Mouse (Mus musculus): ENCODE results near the gene Emilin3.
A peak's percentile ranks its signal among the peaks of the same experiment; 100 is the strongest.

The Emilin3 gene

DNA sequence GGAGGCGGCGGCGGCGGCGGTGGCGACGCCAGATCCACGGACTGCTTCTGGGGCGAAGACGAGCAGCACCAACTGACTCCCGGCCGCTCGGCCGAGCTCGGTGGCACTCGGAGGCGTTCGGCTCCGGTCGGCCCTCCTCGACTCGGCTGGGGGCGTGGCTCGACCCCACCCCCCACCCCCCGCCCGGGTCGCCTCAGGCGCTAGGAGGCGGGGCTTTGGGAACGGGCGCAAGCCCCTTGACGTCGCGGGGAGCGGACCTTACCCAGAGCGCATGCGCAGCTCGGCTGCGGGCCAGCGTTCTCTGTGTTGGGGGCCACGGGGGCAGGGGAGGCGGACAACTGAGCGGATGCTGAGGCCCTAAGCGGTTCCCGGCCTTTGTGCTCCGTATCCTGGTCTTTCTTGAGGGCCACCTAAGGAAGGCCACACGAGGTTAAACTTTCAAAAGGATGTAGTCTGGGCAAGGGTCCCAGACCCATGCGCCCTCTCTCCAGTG lies 39.2 kb downstream of the Emilin3 start, which contains the start of gene Zhx3:
TSS of gene Zhx3 (minus strand) at position 109 of the 493 bp plus-strand sequence.
- DNase-seq (ENCODE audit: low spot score in 2 of 2), result peak; percentile 76 to 90

DNA sequence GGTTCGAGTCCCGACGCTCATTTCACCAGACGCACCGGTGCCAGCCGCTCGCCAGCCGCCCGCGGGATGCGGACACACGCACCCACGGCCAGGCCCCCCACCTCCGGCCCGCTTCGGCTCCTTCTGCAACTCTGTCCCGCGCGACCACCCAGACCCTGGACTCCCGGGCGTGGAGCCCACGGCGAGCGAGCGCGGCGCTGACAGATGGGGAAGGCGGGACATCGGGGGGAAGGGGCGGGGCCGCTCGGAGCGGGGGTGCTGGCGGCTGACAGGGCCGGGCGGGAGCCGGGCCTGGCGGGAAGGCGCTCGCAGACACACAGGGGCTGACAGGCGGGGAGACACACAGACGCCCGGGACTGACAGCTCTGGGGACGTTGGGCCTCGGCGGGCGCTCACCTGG lies 39.7 kb downstream of the Emilin3 start:
- DNase-seq (ENCODE audit: low spot score in 2 of 2), result peak; percentile 38 to 63

DNA sequence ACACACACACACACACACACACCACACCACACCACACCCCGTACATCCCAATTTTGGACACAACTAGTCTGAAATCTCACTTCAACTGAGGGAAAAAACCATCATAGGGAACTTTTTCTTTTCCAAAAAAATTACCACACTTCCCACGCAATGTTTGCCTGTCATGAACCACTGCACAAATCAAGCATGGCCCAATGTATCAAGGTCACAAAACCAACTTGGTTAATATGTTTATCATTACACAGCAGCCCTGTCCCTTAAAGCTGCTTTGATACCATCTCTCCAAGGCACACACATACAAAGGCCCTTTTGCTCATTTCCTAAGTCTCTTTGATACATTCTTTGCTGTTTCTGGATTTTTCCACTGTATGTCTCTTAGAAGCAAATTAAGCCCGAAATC lies 40.8 kb downstream of the Emilin3 start:
- DNase-seq (ENCODE audit: low spot score in 2 of 2), result no peak

DNA sequence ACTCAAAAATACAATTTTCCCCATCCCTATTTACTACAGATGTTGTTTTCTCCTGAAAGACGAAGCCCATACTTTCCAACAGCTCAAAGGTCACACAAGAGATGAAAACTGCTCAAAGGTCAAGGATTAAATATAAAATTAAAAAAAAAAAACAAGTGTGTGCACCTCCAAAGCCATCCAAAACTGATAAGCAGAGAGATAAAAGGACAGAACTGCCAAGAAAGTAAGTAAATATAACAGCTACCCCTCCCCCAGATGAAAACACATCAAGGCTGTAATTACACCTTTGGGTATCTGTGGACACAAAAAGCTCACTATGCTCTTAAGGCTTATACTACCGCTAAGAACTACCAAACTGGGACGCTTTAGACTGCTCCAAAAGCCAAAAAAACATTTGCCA lies 42.7 kb downstream of the Emilin3 start:
- DNase-seq (ENCODE audit: low spot score in 2 of 2), result no peak

DNA sequence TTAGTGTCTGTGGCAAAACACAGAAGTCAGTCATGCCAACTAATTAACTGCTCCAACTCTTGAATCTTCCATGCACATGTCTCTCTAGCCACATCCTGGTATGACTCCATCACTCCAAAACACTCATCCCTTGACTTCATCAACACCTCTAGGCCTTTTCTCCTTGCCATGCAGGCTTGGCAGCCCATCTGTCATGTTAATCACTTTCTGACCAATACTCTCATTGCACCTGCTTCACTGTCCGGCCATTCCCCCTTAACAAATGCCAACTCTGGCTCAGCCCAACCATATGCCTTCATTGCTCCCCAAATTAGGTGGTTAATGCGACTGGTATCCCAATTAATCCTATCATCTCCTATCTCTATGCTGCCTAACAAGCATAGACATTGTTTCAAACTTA lies 46.9 kb downstream of the Emilin3 start:
- DNase-seq (ENCODE audit: low spot score in 2 of 2), result no peak

DNA sequence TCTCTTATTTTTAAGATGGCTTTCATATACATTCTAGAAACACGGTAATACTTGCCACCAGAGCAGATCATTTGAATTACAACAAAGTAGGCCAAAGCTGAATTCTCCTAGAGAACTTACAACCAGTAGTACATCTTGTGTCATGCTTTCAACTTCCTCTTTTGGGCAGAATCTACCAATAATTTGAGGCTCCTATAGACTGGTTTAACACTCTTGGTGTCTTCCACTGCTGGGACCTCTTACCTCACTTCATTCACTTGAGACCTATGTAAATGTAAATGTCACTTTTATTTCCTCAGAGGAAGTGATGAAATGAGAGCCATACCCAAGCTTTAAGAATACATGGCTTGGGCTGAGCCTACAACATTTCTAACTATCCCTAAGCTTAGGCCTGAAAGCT lies 48.0 kb downstream of the Emilin3 start:
- DNase-seq (ENCODE audit: low spot score in 2 of 2), result no peak

DNA sequence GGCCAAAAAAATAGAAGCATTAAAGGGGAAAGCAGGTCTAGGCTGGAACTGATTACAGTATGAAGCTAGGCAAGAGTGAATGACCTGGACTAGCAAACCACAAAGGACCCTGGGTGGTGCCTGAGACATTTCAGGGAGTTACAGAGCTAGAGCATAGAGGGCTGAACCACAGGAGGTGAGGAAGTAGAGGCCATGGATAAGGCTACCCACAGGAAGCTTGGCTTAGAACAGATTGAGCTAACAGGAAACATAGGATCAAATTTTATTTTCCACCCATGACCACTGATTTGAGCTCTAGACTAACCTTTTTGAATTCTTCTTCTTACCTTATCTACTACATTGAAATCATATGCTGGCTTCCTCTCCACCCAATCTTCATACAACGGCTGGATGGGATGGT lies 51.8 kb downstream of the Emilin3 start:
- DNase-seq (ENCODE audit: low spot score in 2 of 2), result no peak

All from urinary bladder, postnatal 36 days (tissue).